20 mouse cellular contexts compared by ENCODE assay signal in the genomic region with DNA sequence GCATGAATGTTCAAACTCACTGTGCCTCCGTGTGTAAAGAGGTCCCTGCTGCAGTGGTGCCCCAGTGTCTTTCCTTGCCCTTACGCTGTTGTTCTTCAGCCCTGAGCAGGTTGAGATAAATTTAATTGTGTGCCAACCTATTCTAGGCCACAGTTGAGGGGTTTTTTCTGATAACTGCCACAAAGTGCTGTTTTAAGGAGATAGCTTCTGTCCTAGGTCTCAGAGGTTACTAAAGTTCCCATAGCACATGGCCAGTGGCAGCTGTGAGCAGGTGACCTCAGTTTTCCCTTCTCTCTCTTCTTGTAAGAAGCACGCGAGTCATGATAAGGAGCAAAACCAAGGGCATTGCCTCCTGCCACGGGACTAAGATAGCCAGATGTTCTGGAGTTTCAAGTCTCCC. TPM values are rescaled to one million over a fixed set of nuclear protein-coding genes. Genes with fewer than 3 reads are reported as not detected.
DNase-seq lines count a peak whose midpoint lies in the region; ATAC-seq and TF ChIP-seq lines count a peak whose summit lies in the region.
"Had no signal": no experiment of that assay in that cellular context is flagged by ENCODE, and none has a peak within 500 bp of the region (broad histone marks: within the 10 kb centered on the region; RNA-seq: fewer than 3 reads in every experiment).

No protein-coding gene starts in this region.

- H3K27ac ChIP-seq in CH12.LX (ENCODE audit: insufficient read depth, low read depth), result no peak overlapping the region
- H3K27ac ChIP-seq in liver, embryonic 11.5 days (ENCODE audit: low read depth, low read length), result no peak overlapping the region
- H3K27ac ChIP-seq: forebrain, embryonic 10.5 days; heart, embryonic 15.5 days; left cerebral cortex, adult 2 months; midbrain, embryonic 12.5 days; neural tube, embryonic 12.5 days; stomach, postnatal 0 days had no signal

- ATAC-seq in liver, embryonic 11.5 days (replicated peaks; ENCODE audit: low FRiP score), result peak; percentile 81
- peak; percentile 35; the same call in 1 of the 2 replicates for ATAC-seq in megakaryocyte, adult 5-6 weeks (ENCODE audit: poor library complexity, severe bottlenecking)

- H3K4me2 ChIP-seq in CH12.LX (ENCODE audit: insufficient read depth, low read depth, poor library complexity, severe bottlenecking), result no peak overlapping the region
- H3K4me2 ChIP-seq in liver, embryonic 11.5 days, result no peak overlapping the region
- H3K4me2 ChIP-seq: heart, embryonic 15.5 days; lung, embryonic 14.5 days; midbrain, embryonic 12.5 days; neural tube, embryonic 12.5 days had no signal

- WGBS in liver, embryonic 11.5 days, result 35% methylated on average over 5 of the region's 5 CpGs

- TF ChIP-seq CTCF in CH12.LX (conservative IDR thresholded peaks at IDR 0.05 in 1 of 2, IDR thresholded peaks at IDR 0.05 in 1 of 2; ENCODE audit: low read depth in 2 of 2, low read length in 2 of 2), result no peak

- H3K79me2 ChIP-seq in CH12.LX (replicated peaks; ENCODE audit: control insufficient read depth, extremely low read depth, insufficient read depth, poor library complexity, severe bottlenecking), result no peaks in the 10 kb centered on the region

- TF ChIP-seq POLR2A in CH12.LX (IDR thresholded peaks at IDR 0.05; ENCODE audit: low read depth, low read length), result no peak

- H3K36me3 ChIP-seq in CH12.LX (replicated peaks in 1 of 2; ENCODE audit: control insufficient read depth in 1 of 2, insufficient read depth in 1 of 2, low read length in 1 of 2), result no peaks in the 10 kb centered on the region
- no peaks in the 10 kb centered on the region for H3K36me3 ChIP-seq in liver, embryonic 11.5 days (ENCODE audit: control insufficient read depth, insufficient read depth, low read length)
- H3K36me3 ChIP-seq: forebrain, embryonic 10.5 days; heart, embryonic 15.5 days; midbrain, embryonic 12.5 days; neural tube, embryonic 12.5 days had no signal

- H3K4me3 ChIP-seq in CH12.LX (replicated peaks in 1 of 3; ENCODE audit: low read depth in 2 of 3, low read length in 2 of 3, poor library complexity in 1 of 3), result no peak overlapping the region
- H3K4me3 ChIP-seq in liver, embryonic 11.5 days (ENCODE audit: low read depth, low read length), result no peak overlapping the region
- H3K4me3 ChIP-seq: forebrain, embryonic 10.5 days; heart, embryonic 15.5 days; left cerebral cortex, adult 2 months; midbrain, embryonic 12.5 days; neural tube, embryonic 12.5 days had no signal

- TF ChIP-seq RAD21 in CH12.LX (IDR thresholded peaks at IDR 0.05; ENCODE audit: low read depth, low read length), result no peak

- H3K9me3 ChIP-seq in CH12.LX (replicated peaks; ENCODE audit: low read length), result peaks cover 15% of the 10 kb centered on the region
- no peaks in the 10 kb centered on the region for H3K9me3 ChIP-seq in liver, embryonic 11.5 days (ENCODE audit: control insufficient read depth, low read length)
- H3K9me3 ChIP-seq: forebrain, embryonic 10.5 days; heart, embryonic 15.5 days; midbrain, embryonic 12.5 days; neural tube, embryonic 12.5 days had no signal

- H3K4me1 ChIP-seq in CH12.LX (ENCODE audit: control insufficient read depth in 1 of 2, insufficient read depth in 2 of 2), result peaks cover 14 to 51% of the 10 kb centered on the region in 2 experiments
- peaks cover 24% of the 10 kb centered on the region for H3K4me1 ChIP-seq in liver, embryonic 11.5 days (replicated peaks; ENCODE audit: control insufficient read depth, insufficient read depth, low read length)
- H3K4me1 ChIP-seq: midbrain, embryonic 12.5 days; neural tube, embryonic 12.5 days had no signal

- H3K27me3 ChIP-seq in CH12.LX (replicated peaks), result no peaks in the 10 kb centered on the region
- H3K27me3 ChIP-seq in liver, embryonic 11.5 days (replicated peaks; ENCODE audit: control insufficient read depth, insufficient read depth, low read length), result no peaks in the 10 kb centered on the region
- H3K27me3 ChIP-seq: heart, embryonic 15.5 days; midbrain, embryonic 12.5 days; neural tube, embryonic 12.5 days had no signal

- in situ Hi-C loops in CH12.LX (cut with MboI; ENCODE audit: low pct_ligation_motif_present, low pct_unique_long_range_greater_than_20kb, low sequenced_read_pairs), result loop anchor here (5.0 to 25.0 kb wide), 2 partner anchors 38 to 197 kb away; no protein-coding TSS in a partner anchor

- H3K9ac ChIP-seq in CH12.LX (ENCODE audit: insufficient read depth, low read depth), result no peak overlapping the region
- H3K9ac ChIP-seq in liver, embryonic 11.5 days (ENCODE audit: low read depth, low read length), result no peak overlapping the region
- H3K9ac ChIP-seq: heart, embryonic 15.5 days; lung, embryonic 14.5 days; midbrain, embryonic 12.5 days; neural tube, embryonic 12.5 days had no signal

- dilution Hi-C loops in CH12.LX (cut with MboI; ENCODE audit: extremely low pct_ligation_motif_present, extremely low pct_unique_long_range_greater_than_20kb, low sequenced_read_pairs), result no loop called here

- TF ChIP-seq EP300 in CH12.LX (IDR thresholded peaks at IDR 0.05; ENCODE audit: low read length), result no peak

- no peak for DNase-seq in CH12.LX (ENCODE audit: extremely low read depth)
- DNase-seq in MEL-GATA-1-ER (ENCODE audit: extremely low read depth, low read depth), result peak; percentile 99
- no peak for DNase-seq in liver, embryonic 11.5 days (ENCODE audit: low spot score)
- no peak for DNase-seq in cerebellum, postnatal 14 days
- DNase-seq in urinary bladder, adult 2 months (ENCODE audit: low spot score), result no peak
- DNase-seq in right cerebral cortex, postnatal 14 days, result no peak
- DNase-seq: adrenal gland, postnatal 36 days; cerebellum, postnatal 10 days; kidney, adult 9 months; kidney, postnatal 4 days; layer of hippocampus, adult 9-11 months; lung, embryonic 14.5 days; lung, postnatal 36 days had no signal

TF ChIP-seq in CH12.LX, 34 proteins besides CTCF, POLR2A, EP300 and RAD21:
- TF ChIP-seq MAFK (IDR thresholded peaks at IDR 0.05; ENCODE audit: insufficient replicate concordance, low read length) (no peak), BHLHE40 (IDR thresholded peaks at IDR 0.05; ENCODE audit: low read depth, low read length) (peak; percentile 50; the same call in 1 of the 2 replicates), CHD2 (IDR thresholded peaks at IDR 0.05; ENCODE audit: low read length) (no peak)

RNA-seq across cellular contexts. Expression of a gene that starts 41.2 kb away (rescaled TPM):
- total RNA-seq in CH12.LX (2012; rRNA removed) (7.8 and 9.9 TPM in 2 replicates), CH12.LX (2014; rRNA removed) (10.2 and 11.6 TPM in 2 replicates)
- polyA plus RNA-seq in CH12.LX (2012; ENCODE audit: insufficient read length, low read depth), result 18.4 and 24.6 TPM in 2 replicates
- 15.1 and 15.3 TPM in 2 replicates for polyA plus RNA-seq in liver, embryonic 11.5 days (2014; fragmentation: Nextera tagmentation; extraction: Ambion mirVana)
- total RNA-seq in megakaryocyte, adult 5-6 weeks (2015), result 16.8 and 21.2 TPM in 2 replicates
- total RNA-seq in megakaryocyte, adult 5-6 weeks (2017), result 15.1 and 20.4 TPM in 2 replicates
- polyA plus RNA-seq in urinary bladder, adult 2 months (2012; rRNA removed), result 13.4 and 14.4 TPM in 2 replicates
